Mouse (Mus musculus) testis, postnatal 10 days (tissue): Measurements from ENCODE around the gene Cks1b.
"Not testable (repeated sequence)": the region's sequence is repeated elsewhere in the genome, so short reads cannot be mapped to it uniquely, and the experiment has no call there.

Source experiments
- DNase-seq: peaks from one replicate; pipeline ENCODE4 v3.0.0; 2021; ENCODE audit warnings: low spot score

Cks1b gene

GRCm38 (mm10) chr3:89418170-89418860, at the start of gene Cks1b, which contains the start of gene Shc1:
Gene Cks1b, minus strand, starts transcription at chr3:89418383.
Gene Shc1, plus strand, starts transcription at chr3:89418443.
- DNase-seq: peak; percentile 92

- peak; percentile 97 for DNase-seq
These were observed 41.0 kb upstream of the Cks1b start for GRCm38 (mm10) chr3:89458965-89459807.

DNA sequence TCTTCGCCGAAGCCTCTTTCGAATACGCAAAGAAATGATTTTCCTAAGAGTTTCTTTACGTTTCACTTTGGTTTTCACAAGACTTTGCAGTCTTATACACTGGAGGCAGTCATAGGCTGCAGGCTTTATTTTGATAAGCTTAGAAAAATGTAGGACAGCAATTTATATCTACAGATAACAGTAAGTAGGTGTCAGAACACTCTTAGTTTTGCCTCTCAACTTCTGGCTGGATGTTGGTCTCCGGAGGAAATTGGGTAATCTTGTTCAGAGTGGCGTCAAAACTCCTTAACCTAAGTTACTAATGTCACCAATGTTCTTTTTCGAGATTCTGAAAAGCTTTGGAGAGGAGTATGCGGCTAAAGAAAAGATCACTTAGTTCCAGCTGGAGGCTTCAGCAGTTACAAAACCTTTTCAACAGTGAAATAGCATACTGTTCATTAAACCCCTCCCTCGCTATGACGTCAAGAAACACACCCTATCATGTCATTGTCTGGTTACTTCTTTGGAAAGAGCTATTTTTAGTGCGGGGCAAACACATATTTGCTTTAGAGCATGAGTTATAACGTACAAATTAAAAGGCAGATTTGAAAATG, 40.3 kb upstream of the Cks1b start:
- DNase-seq: no peak

DNA sequence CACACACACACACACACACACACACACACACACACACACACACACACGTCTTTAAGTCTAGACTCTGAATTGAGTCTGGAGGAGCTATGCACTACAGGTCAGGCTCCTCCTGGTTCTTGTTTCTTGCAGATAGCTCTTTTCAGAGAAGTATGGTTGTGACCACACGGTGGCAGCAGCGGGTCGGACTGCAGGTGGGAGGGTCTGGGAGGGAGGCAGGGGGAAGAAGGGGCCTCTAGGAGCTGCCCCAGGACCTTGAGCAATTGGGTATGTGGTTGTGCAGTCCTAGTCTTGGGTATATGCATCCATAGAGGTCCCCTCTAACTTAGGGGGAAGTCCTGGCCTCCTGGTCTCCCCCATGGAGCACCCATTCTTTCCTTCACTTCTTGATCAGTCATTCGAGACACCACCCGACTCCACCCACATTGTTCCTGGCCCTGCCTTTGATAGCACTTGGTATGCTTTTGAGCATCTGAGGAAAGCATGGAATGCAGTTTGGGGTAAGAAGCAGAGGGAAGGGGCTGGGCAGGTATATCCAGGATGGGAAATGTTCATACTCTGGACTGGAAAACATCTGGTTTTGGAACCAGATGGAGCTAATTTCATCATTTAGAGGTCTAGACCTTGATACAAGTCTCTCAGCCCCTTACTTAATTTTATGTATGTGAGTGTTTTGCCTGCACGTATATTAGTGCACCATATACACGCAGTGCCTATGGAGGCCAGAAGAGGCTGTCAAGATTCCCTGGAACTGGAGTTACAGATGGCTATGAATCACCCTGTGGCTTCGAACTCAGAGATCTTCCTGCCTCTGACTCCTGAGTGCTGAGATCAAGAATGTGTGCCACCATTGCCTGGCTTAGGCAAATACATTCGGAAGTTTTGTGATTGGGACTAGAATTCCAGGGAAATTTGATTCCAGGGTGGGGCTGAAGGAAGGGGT, 38.8 kb upstream of the Cks1b start:
- peak; percentile 89 for DNase-seq

DNA sequence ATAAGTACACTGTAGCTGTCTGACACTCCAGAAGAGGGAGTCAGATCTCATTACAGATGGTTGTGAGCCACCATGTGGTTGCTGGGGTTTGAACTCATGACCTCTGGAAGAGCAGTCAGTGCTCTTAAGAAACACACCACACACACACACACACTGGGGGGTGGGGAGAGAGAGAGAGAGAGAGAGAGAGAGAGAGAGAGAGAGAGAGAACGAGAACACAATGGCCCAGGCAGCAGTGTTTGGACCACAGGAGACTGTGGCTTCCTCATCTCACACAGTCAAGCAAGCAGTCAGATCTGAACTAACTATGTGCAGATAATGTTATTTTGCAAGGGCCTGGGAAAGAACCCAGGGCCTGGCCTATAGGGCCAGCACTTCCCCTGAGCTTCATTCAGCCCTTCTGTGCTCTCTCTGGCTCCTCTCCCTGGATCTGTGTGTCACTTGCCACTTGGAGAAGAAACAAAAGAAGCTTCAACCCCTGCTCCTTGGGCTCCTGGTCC, 37.7 kb upstream of the Cks1b start:
- no peak for DNase-seq

DNA sequence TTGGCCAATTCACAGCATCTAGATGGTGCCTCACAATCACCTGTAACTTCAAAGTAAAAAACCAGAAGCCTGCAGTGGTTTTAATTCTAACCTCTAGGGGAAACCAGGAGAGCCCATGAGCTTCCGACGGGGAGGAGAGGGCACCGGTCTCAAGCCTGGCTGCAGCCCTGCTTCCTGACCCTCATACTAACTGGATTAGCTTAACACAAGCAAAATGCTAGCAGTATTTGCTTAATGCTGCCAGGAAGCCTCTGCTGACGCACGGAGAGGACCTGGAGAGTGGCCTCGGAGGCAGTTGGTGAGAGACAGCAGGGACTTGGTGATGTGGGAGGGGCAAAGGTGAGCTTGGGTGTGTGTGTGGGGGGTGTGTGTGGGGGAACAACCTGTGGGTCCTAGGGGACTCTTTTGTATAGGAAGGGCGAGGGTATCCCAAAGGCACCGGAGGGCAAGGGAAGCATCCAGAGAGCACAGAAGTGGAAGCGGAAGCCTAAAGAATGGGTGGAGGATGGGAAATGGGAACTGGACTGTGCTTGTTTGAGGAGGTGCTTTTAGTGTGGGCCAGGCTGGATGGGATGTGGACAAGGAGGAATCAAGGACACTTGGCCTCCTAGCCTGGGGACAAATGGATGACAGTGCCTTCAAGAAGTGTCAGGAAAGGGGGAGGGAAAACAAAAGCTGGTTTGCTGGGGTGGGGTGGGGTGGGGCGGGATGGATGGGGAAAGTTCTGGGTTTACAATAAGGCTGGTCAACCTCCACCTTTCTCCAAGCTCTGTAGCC, 36.4 kb upstream of the Cks1b start, which contains the start of gene Pmvk:
Gene Pmvk, plus strand, starts transcription at position 141 of the 777 bp plus-strand sequence.
- no peak for DNase-seq

- DNase-seq: no peak
These were observed 33.7 kb upstream of the Cks1b start for GRCm38 (mm10) chr3:89451916-89452315.

DNA sequence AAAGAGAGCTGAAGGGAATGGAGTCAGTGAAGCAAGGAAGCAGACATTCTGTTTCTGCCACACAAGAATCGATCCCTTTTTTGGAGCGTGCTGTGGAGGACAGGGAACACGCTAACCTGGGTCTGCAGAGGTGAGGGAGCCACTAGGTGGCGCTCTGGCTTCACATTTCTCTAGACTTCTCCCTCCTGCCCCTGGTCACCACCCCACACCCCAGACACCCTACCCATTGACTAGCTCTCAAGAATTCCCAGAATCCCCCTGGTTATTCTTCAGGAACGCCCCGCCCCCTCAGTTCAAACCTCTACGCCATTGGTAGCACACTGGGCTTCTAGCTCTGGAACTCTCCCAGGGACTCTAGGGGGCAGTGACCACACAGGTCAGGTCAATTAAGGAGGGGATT, 31.4 kb upstream of the Cks1b start:
- DNase-seq: peak; percentile 87

DNA sequence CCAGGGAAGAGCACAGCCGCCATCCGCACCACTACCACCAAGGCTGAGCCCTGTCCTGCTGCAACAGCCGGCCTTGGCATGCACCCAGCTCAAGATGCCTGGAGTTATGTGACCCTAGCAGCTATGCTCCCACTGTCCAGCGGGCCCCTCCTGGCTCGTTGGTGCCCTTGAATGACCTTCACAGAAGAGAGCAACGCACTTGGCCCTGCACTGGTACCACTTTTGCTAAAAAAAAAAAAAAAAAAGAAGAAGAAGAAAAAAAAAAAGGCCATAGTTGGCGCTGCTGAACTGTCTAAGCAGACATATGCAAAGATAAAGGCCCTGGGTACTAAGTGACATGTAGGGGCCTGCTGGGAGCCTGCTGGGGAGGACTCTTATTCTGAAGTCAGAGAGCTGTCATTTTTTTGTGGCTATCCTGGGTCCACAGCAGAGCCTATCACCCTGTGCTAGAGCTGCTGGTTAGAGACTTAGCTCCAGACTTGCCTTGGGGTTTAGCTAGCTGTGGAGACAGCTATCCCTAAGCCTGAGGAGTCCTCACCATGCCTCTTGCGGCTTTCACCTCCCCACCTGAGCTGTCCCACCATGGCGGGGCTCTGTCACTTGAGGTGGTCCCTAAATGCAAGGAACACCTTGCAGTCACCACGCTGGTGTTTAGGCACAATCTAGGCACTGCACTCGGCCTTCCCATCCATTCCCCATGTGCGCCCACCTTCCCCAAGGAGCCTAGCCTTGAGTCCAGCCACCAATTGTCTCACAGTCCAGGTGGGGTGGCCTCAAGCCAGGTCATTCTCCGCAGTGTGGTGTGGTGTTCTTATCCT, 30.7 kb upstream of the Cks1b start:
- DNase-seq: peak; percentile 81

- no peak for DNase-seq
These were observed 22.5 kb upstream of the Cks1b start for GRCm38 (mm10) chr3:89440691-89441090.

- DNase-seq: no peak
These were observed 19.1 kb upstream of the Cks1b start for GRCm38 (mm10) chr3:89437269-89437668.

DNA sequence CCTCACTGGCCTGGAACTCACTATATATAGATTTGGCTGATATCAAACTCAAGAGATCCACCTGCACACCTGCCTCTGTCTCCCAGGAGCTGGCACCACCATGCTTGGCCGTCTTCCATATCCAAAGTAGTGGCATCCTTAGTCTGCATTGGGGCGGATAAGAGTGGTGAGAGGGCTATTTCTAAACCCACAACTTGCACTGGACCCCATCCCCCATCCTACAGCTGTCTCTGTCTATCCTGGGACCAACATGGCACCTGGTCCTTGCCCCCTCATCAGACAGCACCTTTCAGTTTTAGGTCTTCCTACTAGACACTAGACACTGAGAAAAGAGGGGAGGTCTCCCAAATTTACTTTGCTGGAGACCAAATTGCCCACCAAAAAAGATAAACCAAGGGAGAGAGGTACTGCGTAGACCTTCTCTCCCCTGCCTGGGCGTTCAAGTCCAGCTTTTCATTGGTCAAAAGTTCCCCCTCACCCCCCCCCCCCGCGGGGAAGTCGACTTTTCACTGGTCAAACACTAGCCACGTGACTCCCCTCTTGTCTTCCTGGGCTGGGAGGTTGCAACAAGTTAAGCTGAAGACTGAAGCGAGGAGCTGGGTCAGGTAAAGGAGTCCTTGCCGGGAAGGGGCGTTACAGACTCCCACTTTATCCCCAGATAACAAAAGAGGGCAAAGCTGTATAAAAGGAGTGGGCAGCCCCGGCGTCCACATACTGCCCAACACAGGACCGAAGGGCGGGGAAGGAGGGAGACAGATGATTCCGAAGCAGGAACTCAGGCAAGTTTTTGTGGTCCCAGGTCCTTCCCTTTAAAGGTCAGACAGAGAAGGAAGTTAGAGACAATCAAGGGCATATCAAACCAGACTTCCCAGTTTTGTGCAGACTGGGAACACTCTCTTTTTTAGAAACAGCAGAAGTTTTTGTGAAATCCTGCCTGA, 18.3 kb upstream of the Cks1b start, which contains the start of gene Pbxip1:
Gene Pbxip1, plus strand, starts transcription at position 531 of the 938 bp plus-strand sequence.
- peak; percentile 71 for DNase-seq

DNA sequence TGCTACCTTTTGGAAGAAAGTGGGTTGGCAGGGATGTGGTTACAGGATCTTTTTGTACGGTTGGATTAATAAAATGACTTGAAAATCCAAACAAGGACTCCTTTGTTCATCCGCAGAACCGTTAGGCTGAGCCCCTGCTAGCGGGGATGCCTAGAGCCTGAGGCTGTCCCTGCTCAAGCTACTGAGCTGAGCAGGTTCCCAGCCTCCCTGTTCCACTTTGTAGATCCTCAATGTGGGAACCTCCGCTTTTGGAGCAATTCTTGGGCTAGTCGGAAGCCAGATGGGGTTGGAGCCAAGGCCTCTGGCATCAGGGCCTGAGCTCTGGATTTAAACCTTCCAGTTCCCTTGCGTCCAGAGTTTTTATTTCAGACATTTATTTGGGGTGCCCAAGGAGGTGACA, 16.9 kb upstream of the Cks1b start:
- no peak for DNase-seq

DNA sequence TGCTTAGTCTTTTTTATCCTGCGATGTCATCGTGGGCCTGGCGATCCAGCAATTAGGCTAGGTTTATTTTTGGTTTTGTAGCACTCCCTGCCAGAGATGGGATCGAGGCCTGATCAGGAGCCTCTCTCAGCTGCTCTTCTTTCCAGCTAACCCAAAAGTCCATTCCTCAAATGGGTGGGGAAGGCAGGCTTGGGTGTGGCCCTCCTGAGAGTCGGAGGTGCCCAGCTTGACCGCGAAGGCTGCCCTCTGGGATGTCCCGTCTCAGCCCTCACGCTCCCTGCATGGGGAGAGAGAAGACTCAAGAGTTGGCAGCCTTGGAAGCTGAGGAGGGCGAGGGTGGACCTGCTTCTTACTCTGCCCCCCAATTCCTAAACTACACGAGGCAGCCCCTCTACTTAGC, 16.3 kb upstream of the Cks1b start:
- DNase-seq: no peak

GRCm38 (mm10) chr3:89432606-89433005, 14.4 kb upstream of the Cks1b start:
- no peak for DNase-seq

DNA sequence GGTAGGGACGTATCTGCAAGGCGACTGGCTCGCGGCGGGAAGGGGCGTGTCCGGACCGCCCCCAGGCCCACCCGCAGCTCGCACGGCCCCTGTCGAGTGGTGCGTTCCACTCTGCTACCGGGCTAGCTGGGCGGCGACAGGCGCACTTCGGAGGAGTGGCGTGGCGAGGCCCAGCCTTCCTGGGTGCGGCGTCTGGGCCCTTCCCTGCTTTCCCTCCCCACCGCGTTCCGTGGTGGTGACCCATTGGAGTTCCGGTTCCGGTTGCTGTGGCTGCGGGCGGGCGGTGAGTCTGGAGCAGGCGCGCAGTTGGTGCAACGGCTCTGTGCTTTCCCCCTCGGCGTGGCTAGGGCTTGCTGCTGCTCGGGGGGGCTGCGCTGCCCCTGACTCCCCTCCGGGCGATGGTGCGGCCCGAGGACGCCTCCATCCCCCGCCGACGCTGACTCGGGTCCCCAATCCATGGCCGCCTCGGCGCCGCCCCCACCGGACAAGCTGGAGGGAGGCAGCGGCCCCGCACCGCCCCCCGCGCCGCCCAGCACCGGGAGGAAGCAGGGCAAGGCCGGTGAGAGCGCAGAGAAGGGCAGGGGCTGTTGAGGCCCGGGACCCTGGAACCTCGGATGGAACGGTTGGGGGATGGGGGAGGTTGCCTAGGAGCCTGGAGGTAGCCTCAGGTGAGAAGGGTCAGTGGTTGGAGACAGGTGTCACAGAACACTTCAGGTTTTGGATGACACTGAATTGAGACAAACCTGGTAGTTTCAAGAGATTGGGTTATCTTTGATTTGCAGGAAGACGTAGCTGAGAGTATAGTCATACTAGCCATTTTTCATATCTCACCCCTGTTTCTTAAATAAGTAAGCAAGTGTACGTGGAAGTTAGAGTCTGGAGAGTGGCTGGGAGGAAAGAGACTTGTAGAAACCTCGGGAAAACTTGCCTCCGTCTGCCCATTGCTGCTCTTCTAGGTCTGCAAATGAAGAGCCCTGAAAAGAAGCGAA, 12.3 kb upstream of the Cks1b start, which contains the start of gene Pygo2:
Gene Pygo2, plus strand, starts transcription at position 44 of the 989 bp plus-strand sequence.
- peak; percentile 95 for DNase-seq

DNA sequence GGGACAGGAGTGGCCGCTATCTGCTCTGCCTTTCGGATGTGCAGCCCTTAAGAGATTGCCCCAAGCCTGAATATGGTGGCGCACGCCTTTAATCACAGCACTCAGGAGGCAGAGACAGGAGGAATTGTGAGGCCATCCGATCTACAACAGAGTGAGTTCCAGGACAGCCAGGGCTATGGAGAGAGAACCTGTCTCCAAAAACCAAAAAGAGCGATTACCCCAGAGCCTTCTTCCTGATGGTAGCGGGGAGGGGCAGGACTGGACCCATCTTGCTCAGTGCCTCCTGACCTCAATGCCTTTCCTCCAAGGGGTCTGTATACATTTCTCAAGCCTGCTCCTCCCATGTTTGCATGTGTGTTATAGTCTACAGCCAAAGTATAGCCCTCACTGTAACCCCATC, 10.8 kb upstream of the Cks1b start:
- not testable (repeated sequence) for DNase-seq
